Mouse (Mus musculus) limb, embryonic 14.5 days (tissue): ENCODE measurements at regions not wholly inside any gene's neighbourhood (a gene's known extent, or its start where the extent isn't known, plus 50 kb on each side); places are given as distances from the start of the nearest gene placed in this dataset.
"Not testable (repeated sequence)": the region's sequence is repeated elsewhere in the genome, so short reads cannot be mapped to it uniquely, and the experiment has no call there.

ENCODE experiments used
- ATAC-seq: fragments of 200-750 bp; cut with Nextera tagmentation; 2 replicates; pipeline ENCODE4 v1.8.0; 2017; ENCODE audit warnings: low read depth, moderate number of reproducible peaks, moderate TSS enrichment; ENCODE audit not compliant: low FRiP score
- DNase-seq: peaks from one replicate; pipeline ENCODE4 v3.0.0-alpha.2; 2015; ENCODE audit warnings: low spot score
- H3K27ac ChIP-seq: fragments of 300-500 bp; sonication (generic); replicated peaks from 2 replicates; pipeline ENCODE4 v1.5.1; 2014; ENCODE audit warnings: low read depth, mild to moderate bottlenecking, low read length, moderate library complexity, mixed read lengths
- H3K27me3 ChIP-seq: fragments of 300-500 bp; sonication (generic); 2 replicates; pipeline ENCODE4 v1.6.1; 2014; ENCODE audit warnings: low read length, mixed read lengths; ENCODE audit not compliant: control insufficient read depth, insufficient read depth
- H3K36me3 ChIP-seq: fragments of 300-500 bp; sonication (generic); 2 replicates; pipeline ENCODE4 v1.6.1; 2014; ENCODE audit warnings: mild to moderate bottlenecking, low read length, moderate library complexity, mixed read lengths; ENCODE audit not compliant: control insufficient read depth, insufficient read depth
- H3K4me1 ChIP-seq: fragments of 300-500 bp; sonication (generic); 2 replicates; pipeline ENCODE4 v1.6.1; 2014; ENCODE audit warnings: antibody characterized with exemption, low read length, mixed read lengths; ENCODE audit not compliant: control insufficient read depth, insufficient read depth
- H3K4me2 ChIP-seq: fragments of 300-500 bp; sonication (generic); replicated peaks from 2 replicates; pipeline ENCODE4 v1.6.1; 2014; ENCODE audit warnings: low read depth, mild to moderate bottlenecking, low read length, moderate library complexity; ENCODE audit not compliant: severe bottlenecking
- H3K4me3 ChIP-seq: fragments of 300-500 bp; sonication (generic); replicated peaks from 2 replicates; pipeline ENCODE4 v1.5.1; 2014; ENCODE audit warnings: low read length
- H3K9ac ChIP-seq: fragments of 300-500 bp; sonication (generic); 2 replicates; pipeline ENCODE4 v1.6.1; 2014; ENCODE audit warnings: mild to moderate bottlenecking, low read depth, low read length, moderate library complexity; ENCODE audit not compliant: severe bottlenecking
- H3K9me3 ChIP-seq: fragments of 300-500 bp; sonication (generic); 2 replicates; pipeline ENCODE4 v1.6.1; 2016; ENCODE audit warnings: low read length; ENCODE audit not compliant: control insufficient read depth
- POLR2A ChIP-seq: fragments of 200-500 bp; IDR thresholded peaks from 2 replicates; pipeline ENCODE4 v1.8.0; 2012; ENCODE audit warnings: inconsistent platforms, mild to moderate bottlenecking, moderate library complexity, borderline replicate concordance; ENCODE audit not compliant: insufficient read depth, insufficient read length; ENCODE audit errors: extremely low read depth
- WGBS: fragments of 180-500 bp; shearing (Covaris S2); extraction: QIAGEN DNeasy Blood & Tissue Kit; methylation state at CpG from one replicate; pipeline ENCODE4 v1.1.7; 2014; 5-methylcytosine and 5-hydroxymethylcytosine counted together

- no peak for TF ChIP-seq POLR2A
- WGBS, result 41% methylated on average over 7 of the region's 7 CpGs
- H3K9ac ChIP-seq, result no peak overlapping the region
- no peaks in the 10 kb centered on the region for H3K27me3 ChIP-seq
- H3K36me3 ChIP-seq, result no peaks in the 10 kb centered on the region
- DNase-seq (peak; percentile 56), ATAC-seq (peak; percentile 50; the same call in 1 of the 2 replicates)
- H3K9me3 ChIP-seq, result no peaks in the 10 kb centered on the region
- H3K4me2 ChIP-seq, result no peak overlapping the region
- no peak overlapping the region for H3K4me3 ChIP-seq
- no peak overlapping the region for H3K27ac ChIP-seq
- peaks cover 4% of the 10 kb centered on the region; the same call in 1 of the 2 replicates for H3K4me1 ChIP-seq
These were observed 481.5 kb upstream of the Dab2 start for GRCm38 (mm10) chr15:5817901-5818576.

GRCm38 (mm10) chr15:5839963-5840362, 459.6 kb upstream of the Dab2 start:
- Histone ChIP-seq H3K9me3 (no peaks in the 10 kb centered on the region), H3K36me3 (no peaks in the 10 kb centered on the region), H3K27me3 (no peaks in the 10 kb centered on the region), H3K4me2 (no peak overlapping the region), H3K9ac (no peak overlapping the region), H3K27ac (no peak overlapping the region), H3K4me3 (no peak overlapping the region), H3K4me1 (no peaks in the 10 kb centered on the region)
- no peak for TF ChIP-seq POLR2A
- WGBS, result 66% methylated on average over 4 of the region's 4 CpGs
- no peak for ATAC-seq
- no peak for DNase-seq

- not testable (repeated sequence) for ATAC-seq, H3K4me1 ChIP-seq
- WGBS, result 93% methylated on average over 13 of the region's 15 CpGs
These were observed 458.0 kb upstream of the Dab2 start for GRCm38 (mm10) chr15:5841369-5842149.

GRCm38 (mm10) chr15:5846571-5846970, 453.0 kb upstream of the Dab2 start:
- DNase-seq, result no peak
- no peak for ATAC-seq
- Histone ChIP-seq H3K4me2 (no peak overlapping the region), H3K4me1 (no peaks in the 10 kb centered on the region), H3K36me3 (no peaks in the 10 kb centered on the region), H3K9ac (no peak overlapping the region), H3K27me3 (no peaks in the 10 kb centered on the region), H3K9me3 (no peaks in the 10 kb centered on the region), H3K4me3 (no peak overlapping the region), H3K27ac (no peak overlapping the region)
- 85% methylated on average over 5 of the region's 5 CpGs for WGBS
- no peak for TF ChIP-seq POLR2A

More at GRCm38 (mm10) chr15:5841369-5842149, 458.0 kb upstream of the Dab2 start:
- H3K4me3 ChIP-seq, H3K9ac ChIP-seq, H3K27ac ChIP-seq, H3K36me3 ChIP-seq, DNase-seq, H3K9me3 ChIP-seq, H3K4me2 ChIP-seq, H3K27me3 ChIP-seq: not testable (repeated sequence)

GRCm38 (mm10) chr15:5847413-5848100, 452.0 kb upstream of the Dab2 start:
- no peak overlapping the region for H3K27ac ChIP-seq
- DNase-seq, result no peak
- H3K9me3 ChIP-seq, result no peaks in the 10 kb centered on the region
- no peaks in the 10 kb centered on the region for H3K36me3 ChIP-seq
- no peak overlapping the region for H3K4me2 ChIP-seq
- H3K9ac ChIP-seq, result no peak overlapping the region
- no peak for TF ChIP-seq POLR2A
- ATAC-seq, result no peak
- 96% methylated on average over 3 of the region's 3 CpGs for WGBS
- no peaks in the 10 kb centered on the region for H3K27me3 ChIP-seq
- no peak overlapping the region for H3K4me3 ChIP-seq
- H3K4me1 ChIP-seq, result no peaks in the 10 kb centered on the region
